Mouse (Mus musculus): ENCODE results near the gene Aqp11. TPM values are rescaled to one million over a fixed set of nuclear protein-coding genes. Genes with fewer than 3 reads are reported as not detected.

Gene Aqp11
- polyA plus RNA-seq (2015; fragmentation: Nextera tagmentation; extraction: Ambion mirVana) = 7.5 and 8.1 TPM in 2 replicates

DNA sequence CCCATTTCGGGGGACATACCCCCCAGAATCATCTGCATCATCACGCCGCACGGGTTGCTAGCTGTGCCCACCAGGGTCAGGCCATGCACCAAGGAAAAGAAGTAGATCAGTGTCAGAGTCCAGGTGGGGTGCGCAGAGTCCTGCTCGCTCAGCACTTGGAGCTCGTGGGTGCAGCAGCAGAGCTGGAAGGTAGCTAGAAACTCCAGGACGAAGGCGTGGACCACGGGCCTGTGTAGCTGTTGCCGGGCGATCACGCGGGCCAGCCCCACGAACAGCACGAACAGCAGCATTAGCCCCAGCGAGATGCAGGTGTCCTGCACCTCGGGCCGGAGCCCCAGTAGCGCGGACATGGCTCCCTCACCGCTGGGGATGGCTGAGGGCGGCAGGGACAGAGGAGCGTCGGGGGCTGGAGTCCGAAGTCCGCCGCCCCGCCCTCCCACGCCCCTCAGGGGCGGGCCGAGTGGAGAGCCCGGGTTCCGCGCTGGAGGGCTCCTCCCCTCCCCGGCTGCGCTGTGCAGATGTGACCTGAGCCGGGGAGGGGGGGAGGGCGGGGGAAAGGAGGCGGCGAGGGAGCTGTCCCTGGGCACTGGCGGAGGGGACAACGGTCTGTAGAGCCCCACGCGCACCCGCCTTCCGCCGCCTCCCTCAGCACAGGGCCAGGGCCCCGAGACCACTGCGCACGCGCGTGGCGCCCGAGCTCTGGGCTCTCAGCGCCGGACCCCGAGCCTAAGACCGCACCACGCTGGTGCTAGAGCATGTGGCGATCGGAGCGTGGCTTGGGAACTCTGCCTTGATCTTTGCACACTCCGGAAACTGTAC lies at the start of gene Aqp11:
Aqp11 (minus strand) TSS at position 652 of the 819 bp plus-strand sequence.

DNA sequence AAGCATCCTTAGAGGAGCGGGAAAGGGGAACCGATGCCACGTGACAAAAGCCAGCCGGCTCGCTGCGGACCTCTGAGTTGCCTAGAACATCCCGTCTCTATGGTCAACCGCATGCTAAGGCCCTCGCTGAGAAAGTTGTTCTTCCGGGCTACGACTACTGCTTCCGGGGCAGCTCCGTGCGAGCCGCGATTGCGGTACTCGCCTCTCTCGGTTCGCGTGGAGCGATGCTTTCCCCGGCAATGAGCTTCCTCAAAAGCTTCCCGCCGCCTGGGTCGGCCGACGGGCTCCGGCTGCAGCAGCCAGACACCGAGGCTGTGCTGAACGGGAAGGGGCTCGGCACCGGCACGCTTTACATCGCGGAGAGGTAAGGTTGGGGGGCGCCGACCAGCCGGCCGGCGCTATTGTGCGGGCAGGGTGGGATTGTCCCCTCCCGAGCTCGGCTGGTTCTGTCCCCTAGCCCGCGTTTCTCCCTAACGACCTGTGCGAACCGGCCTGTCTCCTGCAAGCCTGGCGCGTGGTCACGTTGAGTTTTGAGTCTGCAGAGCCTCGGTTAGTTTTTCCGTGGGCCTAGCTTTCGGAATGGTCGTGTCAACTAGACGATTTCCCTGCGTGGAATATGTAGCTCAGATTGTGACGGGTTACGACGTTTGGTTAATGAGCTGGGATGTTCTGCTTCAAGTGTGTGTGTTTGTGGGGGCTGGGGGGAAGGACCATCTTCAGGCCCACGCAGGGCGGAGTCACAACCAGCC lies 41.4 kb downstream of the Aqp11 start, which contains the start of gene Clns1a:
Clns1a (plus strand) TSS at position 129 of the 749 bp plus-strand sequence.

Other genes with a start within 250 kb of the Aqp11 start
- gene Aamdc, start 158.8 kb downstream of the Aqp11 start, polyA plus RNA-seq (2015; fragmentation: Nextera tagmentation; extraction: Ambion mirVana) = 24.4 and 27.5 TPM in 2 replicates
- 11.3 and 11.6 TPM in 2 replicates for gene Rsf1, start 158.4 kb downstream of the Aqp11 start, polyA plus RNA-seq (2015; fragmentation: Nextera tagmentation; extraction: Ambion mirVana)
- gene Clns1a, start 41.7 kb downstream of the Aqp11 start, polyA plus RNA-seq (2015; fragmentation: Nextera tagmentation; extraction: Ambion mirVana) = 85.1 and 85.2 TPM in 2 replicates
- 8.1 and 9.6 TPM in 2 replicates for gene Pak1, start 50.3 kb upstream of the Aqp11 start, polyA plus RNA-seq (2015; fragmentation: Nextera tagmentation; extraction: Ambion mirVana)
- not detected in 2 replicates for gene Gdpd4, start 181.7 kb upstream of the Aqp11 start, polyA plus RNA-seq (2015; fragmentation: Nextera tagmentation; extraction: Ambion mirVana)